Mouse (Mus musculus) olfactory bulb, adult 2 months (tissue): ENCODE data around the gene Acin1.

Experiments
- CTCF ChIP-seq: fragments of 200-500 bp; IDR thresholded peaks from 2 replicates; pipeline ENCODE4 v1.5.1; 2012; ENCODE audit warnings: low read depth, mild to moderate bottlenecking, low read length, moderate library complexity; ENCODE audit not compliant: insufficient read depth
- POLR2A ChIP-seq: fragments of 200-500 bp; IDR thresholded peaks from 2 replicates; pipeline ENCODE4 v1.6.1; 2012; ENCODE audit warnings: mild to moderate bottlenecking, low read depth, low read length, moderate library complexity; ENCODE audit not compliant: insufficient read depth

- no peak for TF ChIP-seq POLR2A
- TF ChIP-seq CTCF: no peak
These were observed 48.5 kb upstream of the Acin1 start for GRCm38 (mm10) chr14:54735221-54735620.
